Mouse (Mus musculus) cerebellum, adult 9-10 months (tissue): Measurements from ENCODE around the gene Krt1.
A peak's percentile ranks its signal among the peaks of the same experiment; 100 is the strongest.

Experiments used
- DNase-seq: peaks from one replicate; pipeline ENCODE4 v3.0.0; 2022

Krt1 gene

DNA sequence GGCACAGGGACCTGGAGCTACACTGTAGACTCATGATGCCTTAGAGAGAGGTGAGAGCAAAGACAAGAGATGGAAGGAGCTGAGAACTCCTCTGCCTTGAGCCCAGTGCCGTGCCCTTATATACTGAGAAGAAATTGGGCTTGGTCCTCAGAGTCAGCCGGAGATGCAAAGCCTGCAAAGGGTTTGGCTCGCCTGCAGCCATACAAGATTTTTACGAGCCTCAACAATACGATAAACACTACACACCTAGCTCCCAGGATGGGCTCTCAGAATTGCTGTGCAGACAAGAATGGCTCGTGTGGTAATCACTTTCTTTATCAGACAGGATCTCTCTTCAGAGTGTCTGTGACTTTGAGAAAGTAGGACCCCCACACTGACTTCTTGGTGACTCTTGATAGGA, at the start of gene Krt1:
Krt1 (minus strand) TSS at position 101 of the 400 bp plus-strand sequence.
- no peak for DNase-seq

DNA sequence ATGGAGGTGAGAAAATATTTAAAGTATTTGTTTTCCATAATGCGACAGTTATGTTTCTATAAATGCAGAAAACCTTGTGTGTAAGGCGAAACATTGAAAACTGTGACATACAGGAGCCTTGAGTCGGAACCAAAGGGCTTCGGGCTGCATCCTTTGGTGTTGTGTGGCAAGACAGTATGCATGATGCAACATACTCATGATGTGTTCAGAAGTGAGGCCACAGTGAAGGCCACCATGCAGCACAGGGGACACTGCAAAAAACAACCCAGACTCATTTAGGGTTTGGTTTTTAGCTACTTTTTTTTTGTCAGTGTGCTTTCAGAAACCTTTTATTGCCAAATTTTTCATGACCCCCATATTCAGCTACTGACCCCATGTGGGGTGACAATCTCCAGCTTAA, 44.6 kb upstream of the Krt1 start:
- no peak for DNase-seq

DNA sequence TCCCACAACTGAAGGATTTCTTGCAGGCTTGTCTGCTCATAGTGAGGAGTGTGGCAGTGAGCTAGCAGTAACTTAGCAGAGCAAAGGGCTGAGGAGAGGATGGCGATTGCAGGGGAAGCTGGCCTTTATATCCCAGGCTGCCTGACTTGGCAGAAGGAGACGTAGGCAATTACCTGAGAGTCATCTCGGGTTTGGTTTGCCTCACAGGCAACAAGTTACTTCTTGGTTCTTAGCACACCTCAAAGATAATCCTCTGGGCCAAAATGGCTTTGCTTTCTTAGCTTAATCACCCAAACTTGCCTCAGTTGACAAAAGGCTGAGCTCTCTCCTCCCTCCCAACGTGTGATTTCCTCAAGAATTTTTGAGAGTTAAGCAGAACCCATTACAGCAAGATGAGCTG, 42.2 kb upstream of the Krt1 start, which contains the start of gene Krt76:
Krt76 (minus strand) TSS at position 101 of the 400 bp plus-strand sequence.
- DNase-seq, result no peak

DNA sequence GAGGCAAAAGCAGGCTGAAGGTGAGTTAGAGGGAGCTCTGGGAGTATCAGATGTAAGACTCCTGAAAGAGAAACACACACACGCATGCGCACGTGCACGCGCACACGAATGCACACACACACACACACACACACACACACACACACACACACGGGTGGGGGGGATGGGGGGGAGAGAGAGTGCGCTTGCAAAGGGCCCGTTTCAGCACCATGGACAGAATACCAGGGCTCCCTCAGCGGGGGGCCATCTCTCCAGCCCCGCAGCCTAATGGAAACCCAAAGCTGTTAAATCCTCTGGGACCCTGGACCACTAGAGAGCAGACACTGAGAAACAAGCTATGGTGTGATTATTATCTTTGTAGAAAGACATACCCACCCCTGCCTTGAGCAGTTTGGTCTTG, 29.2 kb upstream of the Krt1 start:
- no peak for DNase-seq

DNA sequence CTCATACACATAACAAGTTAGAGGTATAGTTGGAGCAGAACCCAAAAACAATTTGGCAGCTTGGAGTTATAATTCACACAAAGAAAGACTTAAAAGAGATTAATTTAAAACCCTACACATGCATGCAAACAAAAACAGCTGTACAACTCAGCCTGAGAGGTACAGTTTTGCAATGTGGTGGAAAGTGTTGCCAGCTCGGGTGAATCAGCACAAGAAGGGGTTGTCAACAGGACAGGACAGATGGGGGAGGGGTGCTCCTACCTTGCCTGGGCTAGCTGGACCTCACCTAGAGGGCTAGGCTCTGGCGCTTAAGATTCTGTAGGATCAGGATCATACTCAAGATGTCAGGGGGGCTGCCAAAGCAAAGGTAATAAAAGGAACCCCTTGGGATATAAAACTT, 27.4 kb upstream of the Krt1 start:
- no peak for DNase-seq

DNA sequence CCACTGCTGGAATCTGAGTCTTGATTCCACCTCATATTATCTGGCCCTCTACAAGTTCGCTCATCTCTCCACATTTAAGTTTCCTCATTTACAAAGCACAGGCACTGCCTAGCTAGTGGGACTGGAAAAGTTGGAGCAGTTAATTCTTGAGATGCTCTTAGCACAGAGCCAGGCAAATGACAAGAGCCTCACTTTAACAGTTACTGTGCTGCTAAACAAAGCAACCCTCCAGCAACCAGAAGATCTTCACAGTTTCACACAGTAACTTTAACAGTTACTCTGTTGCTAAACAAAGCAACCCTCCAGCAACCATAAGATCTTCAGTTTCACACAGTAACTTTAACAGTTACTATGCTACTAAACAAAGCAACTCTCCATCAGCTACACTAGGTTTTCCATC, 23.8 kb upstream of the Krt1 start:
- no peak for DNase-seq

DNA sequence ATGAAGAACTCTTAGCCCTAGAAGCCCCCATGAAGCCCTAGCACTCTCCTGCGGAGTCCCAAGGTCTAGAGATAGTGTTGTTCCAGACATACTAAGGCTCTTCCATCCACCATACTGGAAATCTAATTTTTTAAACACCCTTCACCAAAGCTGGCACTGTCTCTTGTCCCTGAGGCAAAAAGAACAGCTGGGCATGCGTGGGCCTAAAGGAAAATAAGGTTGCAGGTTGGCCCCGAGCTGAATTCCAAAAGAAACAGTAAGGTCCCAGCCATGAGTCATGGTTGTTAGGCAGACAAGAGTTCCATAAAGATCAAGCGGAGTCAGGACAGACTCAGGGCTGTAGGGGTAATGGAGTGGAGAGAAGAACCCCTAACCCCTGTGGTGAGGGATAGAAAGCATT, 22.6 kb upstream of the Krt1 start:
- DNase-seq, result no peak

DNA sequence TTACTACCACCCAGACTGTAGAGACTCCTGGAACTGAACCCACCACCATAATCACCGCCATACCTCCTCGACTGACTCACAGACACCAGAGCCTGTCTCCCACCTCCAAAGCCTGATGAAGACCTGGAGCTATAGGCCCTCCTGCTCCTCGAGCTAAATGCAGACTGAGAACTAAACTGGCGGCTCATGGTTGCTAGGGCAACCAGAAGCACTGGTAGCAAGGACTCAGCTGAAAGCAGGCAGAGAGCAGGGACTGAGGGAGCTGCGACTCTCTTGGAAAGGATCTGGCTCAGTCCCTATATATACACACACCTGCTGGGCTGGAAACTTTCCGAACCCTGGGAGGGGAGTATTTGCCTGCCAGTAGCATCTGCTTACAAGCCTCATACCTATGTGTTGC, 18.8 kb upstream of the Krt1 start, which contains the start of gene Krt77:
Krt77 (minus strand) TSS at position 275 of the 400 bp plus-strand sequence.
- DNase-seq, result no peak

DNA sequence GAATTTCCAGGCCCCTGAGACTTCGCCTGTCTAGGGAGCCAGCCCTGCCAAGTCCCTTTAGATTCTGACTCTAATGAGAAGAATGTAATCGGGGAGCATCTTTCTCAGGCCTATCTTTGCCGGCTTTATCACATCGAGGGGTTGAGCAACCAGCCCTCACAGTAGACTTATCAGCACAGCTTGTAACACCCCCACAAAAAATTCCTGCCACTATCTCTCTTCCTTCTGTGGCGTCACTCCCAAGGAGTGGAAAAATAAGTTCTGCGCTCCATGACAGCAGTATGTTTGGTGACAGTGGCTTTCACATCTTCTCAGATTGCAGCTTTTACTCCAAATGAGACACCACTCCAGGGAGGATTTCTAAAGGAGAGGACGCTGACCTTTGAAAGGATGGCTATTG, 16.2 kb upstream of the Krt1 start:
- no peak for DNase-seq

DNA sequence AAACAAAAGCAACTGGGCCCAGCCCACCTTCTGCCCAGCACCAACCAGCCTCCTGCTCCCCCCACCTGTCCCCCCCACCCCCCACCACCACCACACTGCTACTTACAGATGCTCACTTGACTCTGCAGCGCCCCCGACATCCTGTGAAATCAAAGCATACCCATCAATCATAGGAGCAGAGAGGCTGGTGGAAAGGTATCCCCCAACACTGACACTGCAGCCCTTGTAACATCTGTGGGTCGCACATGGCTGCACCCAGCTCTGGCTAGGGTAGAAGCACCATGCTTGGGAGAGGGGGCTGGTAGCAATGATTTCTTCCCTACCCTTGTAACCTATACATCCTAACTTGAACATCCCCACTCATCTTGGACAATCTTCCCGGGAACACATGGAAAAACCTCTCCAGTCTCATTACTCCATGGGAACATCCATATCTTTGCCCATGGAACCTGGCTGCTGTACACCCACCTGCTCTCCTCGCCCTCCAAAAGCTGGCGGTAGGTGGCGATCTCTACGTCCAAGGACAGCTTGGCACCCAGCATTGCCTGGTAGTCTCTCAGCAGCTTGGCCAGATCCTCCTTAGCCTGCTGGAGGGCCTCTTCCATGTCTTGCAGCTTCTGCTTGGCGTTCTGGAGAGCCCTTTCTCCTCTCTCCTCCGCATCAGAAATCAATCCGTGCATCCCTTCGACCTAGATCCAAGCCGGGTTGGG, 10.0 kb upstream of the Krt1 start:
- DNase-seq, result no peak

DNA sequence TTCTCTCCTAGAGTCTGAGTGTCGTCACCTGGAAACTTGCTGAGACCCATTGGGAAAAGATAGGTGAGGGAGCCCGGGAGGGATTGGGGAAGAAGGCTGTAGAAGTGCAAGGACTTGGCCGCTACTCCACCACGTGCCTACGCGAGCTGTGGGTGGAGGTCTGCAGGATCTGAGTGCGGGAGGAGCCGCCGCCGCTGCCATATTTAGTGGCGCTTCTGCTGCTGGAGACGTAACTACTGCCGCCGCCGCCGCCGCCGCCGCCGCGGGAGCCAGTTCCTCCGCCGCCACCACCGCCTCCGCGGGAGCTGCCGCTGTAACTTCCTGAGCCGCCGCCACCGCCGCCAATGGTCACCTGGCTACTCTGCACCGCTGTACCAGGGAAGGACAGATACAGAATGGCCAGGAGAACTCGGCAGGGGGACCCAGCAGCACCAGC, 9.2 kb upstream of the Krt1 start:
- DNase-seq, result no peak

DNA sequence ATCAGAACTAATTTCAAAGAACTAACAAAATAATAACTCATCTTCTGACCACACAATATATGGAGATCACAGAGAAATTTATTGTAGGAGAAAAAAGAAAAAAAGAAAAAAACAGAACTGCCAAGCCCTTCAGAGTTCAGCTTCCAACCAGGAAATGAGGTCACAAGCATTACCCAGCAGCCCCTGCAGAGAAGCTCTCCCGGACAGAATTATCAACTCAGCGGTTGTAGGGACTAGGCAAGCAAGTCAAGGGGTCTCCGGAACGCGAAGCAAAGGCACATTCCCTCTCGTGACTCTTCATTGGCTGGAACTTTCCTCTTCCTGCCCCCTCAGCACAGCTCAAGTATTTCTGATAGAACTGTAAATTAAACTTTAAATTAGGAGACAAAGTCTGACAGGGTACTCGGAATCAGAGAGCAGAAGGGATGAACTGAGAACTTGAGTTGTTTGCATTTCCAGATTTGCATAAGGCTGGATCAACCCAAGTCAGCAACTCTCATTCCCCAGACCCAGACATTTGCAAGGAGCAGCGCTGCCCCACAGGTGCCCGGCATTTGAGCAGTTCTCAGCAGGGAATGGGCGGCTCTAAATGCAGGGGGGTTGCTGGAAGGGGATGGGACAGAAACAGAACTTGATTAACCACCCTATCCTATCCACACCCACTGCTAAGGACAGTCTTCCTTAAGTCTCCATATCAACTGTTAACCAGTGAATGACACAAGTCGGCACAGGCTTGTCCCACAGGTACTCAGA, 8.3 kb upstream of the Krt1 start:
- DNase-seq, result no peak

DNA sequence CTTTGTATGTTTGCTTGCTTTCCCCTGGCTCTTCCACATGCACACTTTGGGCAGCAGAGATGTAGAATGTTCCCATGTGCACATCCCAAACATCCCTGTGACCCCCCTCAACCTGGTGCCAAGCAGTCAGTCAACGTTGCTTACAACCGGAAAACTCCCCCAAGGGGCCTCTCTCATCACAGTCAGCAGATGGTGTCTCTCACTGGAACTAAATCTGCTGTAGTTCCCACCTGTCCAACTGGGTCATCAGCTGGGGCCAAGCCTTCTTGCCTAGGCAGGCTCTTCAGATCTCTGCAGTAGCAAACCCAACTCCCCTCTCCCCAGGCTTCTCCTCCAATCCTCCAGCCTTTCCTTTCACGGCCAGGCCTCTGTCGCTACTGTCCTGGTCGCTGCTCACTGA, 6.1 kb upstream of the Krt1 start:
- peak; percentile 9 for DNase-seq

DNA sequence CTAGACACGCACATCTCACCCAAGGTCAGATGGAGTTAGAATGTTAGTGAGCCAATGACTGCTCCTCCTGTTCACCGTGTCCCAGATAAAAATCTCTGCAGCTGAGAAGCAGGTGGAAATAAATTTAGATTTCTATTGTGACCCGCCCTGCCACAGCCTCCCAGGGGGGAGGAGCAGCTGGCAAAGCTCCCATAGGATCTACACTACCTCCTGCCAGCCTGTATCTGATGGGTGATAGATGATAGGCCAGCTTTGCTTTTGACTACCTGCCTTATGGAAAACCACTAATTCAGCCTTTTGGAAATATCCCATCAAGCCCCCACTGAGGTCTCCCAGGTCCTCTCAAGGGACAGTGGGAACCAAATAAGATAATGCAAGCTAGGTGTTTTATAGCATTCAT, 5.1 kb upstream of the Krt1 start:
- no peak for DNase-seq

DNA sequence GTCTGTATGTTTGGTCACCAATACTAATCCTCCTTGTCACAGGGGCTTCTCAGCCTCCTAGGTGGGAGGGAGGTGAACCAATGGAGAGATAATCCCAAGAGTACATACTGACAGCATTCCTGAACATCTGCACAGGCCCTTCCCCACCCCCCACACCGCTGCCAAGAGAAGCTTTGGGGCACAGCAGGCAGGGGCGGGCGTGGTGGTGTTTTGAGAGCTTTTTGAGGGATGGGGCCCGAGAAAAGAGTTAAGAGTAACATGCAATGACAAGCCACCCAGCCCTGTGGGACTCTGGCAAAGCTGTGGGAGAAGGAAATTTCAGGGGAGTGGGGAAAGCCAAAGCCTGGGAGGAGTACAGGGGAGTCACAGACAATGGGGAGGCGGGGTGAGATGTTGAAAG, 3.7 kb upstream of the Krt1 start:
- DNase-seq, result no peak

DNA sequence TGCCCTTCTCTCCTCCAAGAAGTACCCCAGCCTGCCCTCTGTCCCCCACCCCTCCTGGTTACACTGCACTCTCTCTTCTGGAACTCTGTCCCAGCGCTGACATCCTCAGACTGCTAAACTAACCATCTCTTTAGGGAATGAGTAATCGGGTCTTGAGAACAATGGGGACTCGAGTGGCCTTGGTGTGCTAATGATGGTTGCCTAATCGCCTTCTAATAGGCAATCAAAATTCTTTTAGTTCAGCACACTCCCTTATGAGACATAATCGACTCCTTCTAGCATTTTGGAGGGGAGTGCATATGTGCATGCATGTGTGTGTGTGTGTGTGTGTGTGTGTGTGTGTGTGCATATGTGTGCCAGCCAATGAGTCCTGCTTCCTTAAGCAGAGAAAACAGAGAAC, 2.0 kb upstream of the Krt1 start:
- DNase-seq, result no peak

DNA sequence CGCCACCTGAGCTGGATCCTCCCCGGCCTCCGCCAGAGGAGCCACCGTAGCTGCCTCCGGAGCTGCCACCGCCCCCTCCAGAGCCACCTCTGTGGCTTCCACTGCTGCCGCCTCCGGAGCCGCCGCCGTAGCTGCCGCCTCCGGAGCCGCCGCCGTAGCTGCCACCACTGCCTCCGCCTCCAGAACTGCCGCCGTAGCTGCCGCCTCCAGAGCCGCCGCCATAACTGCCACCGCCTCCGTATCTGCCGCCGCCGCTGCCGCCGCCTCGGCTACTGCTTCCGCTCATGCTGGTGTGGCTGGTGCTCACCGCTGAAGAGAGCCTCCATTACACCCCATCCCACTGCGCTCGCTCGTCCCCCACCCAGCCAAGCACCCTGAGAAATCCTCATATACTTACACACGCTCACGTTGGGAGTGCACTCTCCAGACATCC, 4.6 kb downstream of the Krt1 start:
- no peak for DNase-seq

DNA sequence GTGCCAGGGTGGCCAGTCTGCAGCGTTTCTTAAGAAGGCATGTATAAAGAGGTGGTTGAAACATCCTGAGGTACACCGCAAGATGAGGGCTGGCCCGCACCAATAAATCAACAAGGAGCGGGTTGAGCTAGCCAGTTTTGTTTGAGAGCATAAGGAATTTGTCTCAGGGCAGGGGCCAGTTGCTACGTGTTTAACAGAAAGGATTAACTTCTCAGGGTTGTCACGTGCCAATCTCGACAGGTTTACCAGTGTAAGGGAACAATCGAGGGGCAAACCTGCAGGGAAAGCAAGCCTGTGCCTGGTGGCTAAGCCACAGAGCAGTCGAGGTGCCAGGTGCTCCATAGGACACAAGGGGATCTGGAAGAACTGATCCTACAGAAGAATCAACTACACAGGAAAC, 7.4 kb downstream of the Krt1 start:
- DNase-seq, result no peak

DNA sequence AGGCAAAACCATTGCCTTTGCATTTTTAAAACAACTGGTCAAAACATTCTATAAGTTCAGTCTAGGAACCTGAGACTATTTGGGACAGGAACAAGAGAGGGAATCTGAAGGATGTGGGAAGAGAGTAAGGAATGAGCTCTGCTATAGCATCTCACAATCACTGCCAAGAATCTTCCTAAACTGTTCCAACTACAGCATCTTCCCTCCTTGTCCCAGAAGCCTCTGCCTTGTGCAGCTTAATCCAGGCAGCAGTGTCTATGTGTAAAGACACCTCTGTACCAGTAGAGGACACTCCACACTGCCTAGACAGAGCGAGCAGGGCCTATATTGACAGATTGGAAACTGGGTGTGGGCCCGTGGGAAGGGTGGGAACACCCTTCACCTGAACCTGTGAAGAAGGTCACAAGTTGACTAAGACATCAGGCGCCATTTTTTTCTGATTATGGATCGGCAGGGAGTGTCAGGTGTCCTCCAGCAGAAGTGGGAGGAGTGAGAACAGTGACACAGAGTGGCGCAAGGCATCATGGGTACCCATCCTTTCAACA, 15.7 kb downstream of the Krt1 start:
- no peak for DNase-seq

DNA sequence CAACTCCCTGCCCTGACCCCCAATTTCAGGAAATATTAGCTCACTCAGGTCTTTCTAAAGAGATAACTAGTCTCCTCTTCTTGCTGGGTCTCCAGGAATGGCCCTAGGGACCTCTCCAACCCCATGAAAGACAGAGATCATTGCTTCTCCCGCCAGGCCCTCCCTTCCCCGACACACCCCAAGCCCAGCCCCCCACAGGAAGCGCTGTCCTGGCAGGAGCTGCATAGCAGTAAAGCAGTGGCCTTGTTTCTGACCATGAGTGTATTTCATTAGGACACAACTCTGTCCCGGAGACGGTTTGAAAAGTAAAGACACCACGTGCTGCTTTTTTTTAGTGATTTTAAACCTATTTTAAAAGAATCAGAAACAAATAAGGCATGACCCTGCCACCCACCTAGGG, 17.5 kb downstream of the Krt1 start:
- no peak for DNase-seq

DNA sequence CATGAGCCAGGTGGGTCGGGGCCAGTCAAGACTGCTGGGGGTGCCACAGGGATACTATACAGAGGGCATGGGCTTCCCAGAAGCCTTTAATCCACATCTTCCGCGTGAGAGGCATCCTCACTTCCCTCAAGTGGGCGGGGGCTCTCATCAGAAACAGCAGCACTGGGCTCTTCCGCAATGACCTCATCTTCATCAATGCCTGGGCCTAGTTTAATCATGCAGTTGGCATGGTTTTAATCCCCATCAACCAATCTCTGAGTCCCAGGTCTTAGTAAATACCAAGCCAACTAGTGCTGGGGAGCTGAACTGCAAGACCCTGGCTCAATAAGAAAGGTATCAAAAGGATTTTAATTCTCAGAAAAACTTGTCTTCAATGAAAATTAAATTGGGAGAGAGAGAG, 21.2 kb downstream of the Krt1 start:
- no peak for DNase-seq

DNA sequence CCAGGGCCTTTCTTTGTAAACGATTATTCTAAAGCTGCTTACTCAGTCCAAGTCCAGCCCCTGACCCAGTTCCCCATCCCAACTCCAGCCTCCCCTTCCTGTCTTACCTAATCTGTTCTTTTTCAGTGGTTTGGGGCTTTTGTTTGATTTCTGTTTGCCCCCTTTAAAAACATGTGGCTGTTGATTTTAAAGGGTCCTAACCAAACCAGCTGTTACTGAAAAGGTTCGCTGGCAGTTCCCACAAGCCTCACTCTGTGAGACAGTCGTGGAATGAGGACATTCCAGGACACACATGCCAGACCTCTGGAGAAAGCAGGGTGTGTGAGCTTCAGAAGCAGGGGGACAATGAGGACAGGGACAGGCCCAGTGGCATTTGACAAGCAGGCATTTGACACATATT, 28.8 kb downstream of the Krt1 start:
- DNase-seq, result no peak

DNA sequence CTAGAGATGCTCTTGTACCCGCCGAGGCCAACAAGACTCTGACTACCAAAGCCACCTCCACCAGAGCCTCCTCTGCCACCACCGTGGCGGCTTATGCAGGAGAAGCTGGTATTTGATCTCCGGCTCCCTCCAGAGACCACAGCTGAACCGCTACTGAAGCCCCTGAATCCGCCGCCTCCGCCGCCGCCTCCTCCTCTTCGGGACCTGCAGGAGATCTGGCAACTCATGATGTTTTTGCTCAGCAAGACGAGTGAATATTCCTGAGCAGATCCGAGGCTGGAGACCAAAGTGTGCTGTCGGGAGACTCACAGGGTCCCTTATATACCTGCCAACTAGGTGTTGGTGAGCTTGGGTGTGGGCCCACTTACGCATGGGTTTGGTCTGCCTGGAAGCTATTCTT, 32.7 kb downstream of the Krt1 start, which contains the start of gene Krt2:
Krt2 (minus strand) TSS at position 295 of the 400 bp plus-strand sequence.
- no peak for DNase-seq
